Mouse (Mus musculus) kidney, adult 2 months (tissue): Measurements from ENCODE around the gene Col27a1. TPM values are rescaled to one million over a fixed set of nuclear protein-coding genes. Genes with fewer than 3 reads are reported as not detected.
A peak's percentile ranks its signal among the peaks of the same experiment; 100 is the strongest.

Experiments
- DNase-seq: peaks from one replicate; pipeline ENCODE4 v3.0.0; 2021
- H3K27ac ChIP-seq: fragments of 200-500 bp; 2 replicates; pipeline ENCODE4 v1.5.1; 2012; ENCODE audit warnings: low read depth, low read length, control low read depth, inconsistent platforms; ENCODE audit not compliant: insufficient read depth
- H3K27me3 ChIP-seq: fragments of 200-500 bp; replicated peaks from 2 replicates; pipeline ENCODE4 v1.6.1; 2012; ENCODE audit warnings: mild to moderate bottlenecking, moderate library complexity, low read length, inconsistent platforms; ENCODE audit not compliant: control insufficient read depth, insufficient read depth
- H3K36me3 ChIP-seq: fragments of 200-500 bp; 2 replicates; pipeline ENCODE4 v1.6.1; 2012; ENCODE audit warnings: mild to moderate bottlenecking, moderate library complexity, low read length, inconsistent platforms; ENCODE audit not compliant: control insufficient read depth, insufficient read depth
- H3K4me1 ChIP-seq: fragments of 200-500 bp; 2 replicates; pipeline ENCODE4 v1.6.1; 2011; ENCODE audit warnings: low read length; ENCODE audit not compliant: control insufficient read depth, insufficient read depth
- H3K4me3 ChIP-seq: fragments of 200-500 bp; 2 replicates; pipeline ENCODE4 v1.5.1; 2011; ENCODE audit warnings: mild to moderate bottlenecking, low read depth, low read length, control low read depth; ENCODE audit not compliant: insufficient read depth
- CTCF ChIP-seq: fragments of 200-500 bp; conservative IDR thresholded peaks from 2 replicates; pipeline ENCODE4 v1.5.1; 2011; ENCODE audit warnings: low read depth, mild to moderate bottlenecking, control low read depth, low read length, moderate library complexity, mixed read lengths; ENCODE audit not compliant: insufficient read depth, insufficient read length
- POLR2A ChIP-seq: fragments of 200-500 bp; IDR thresholded peaks from one replicate; pipeline ENCODE4 v1.6.1; 2011; ENCODE audit warnings: low read depth, low read length, control low read depth
- WGBS: fragments of 180-500 bp; shearing (Covaris S2); methylation state at CpG from one replicate; pipeline ENCODE4 v1.1.7; 2018; 5-methylcytosine and 5-hydroxymethylcytosine counted together
- polyA plus RNA-seq: library from polyadenylated mRNA; depleted of rRNA; stranded (reverse); fragments of >200 nt; gene quantifications from 2 replicates; pipeline ENCODE4 v1.2.3, GENCODE M21; 2012

The Col27a1 gene
- polyA plus RNA-seq, 1 experiment: 23.1 TPM

GRCm38 (mm10) chr4:63225373-63225772, 11.6 kb downstream of the Col27a1 start:
- H3K27ac ChIP-seq: no peak overlapping the region
- DNase-seq: peak; percentile 25

GRCm38 (mm10) chr4:63226164-63226882, 12.5 kb downstream of the Col27a1 start:
- no peaks in the 10 kb centered on the region for H3K36me3 ChIP-seq
- peak; percentile 79 for DNase-seq
- TF ChIP-seq POLR2A (no peak), CTCF (no peak)
- H3K27ac ChIP-seq: peak overlapping the region; percentile 36; the same call in 1 of the 2 replicates
- peaks cover 43% of the 10 kb centered on the region for H3K4me1 ChIP-seq
- 39% methylated on average over 8 of the region's 8 CpGs for WGBS
- H3K4me3 ChIP-seq: no peak overlapping the region
- H3K27me3 ChIP-seq: no peaks in the 10 kb centered on the region

More at GRCm38 (mm10) chr4:63225373-63225772, 11.6 kb downstream of the Col27a1 start:
- peaks cover 42% of the 10 kb centered on the region for H3K4me1 ChIP-seq
- H3K27me3 ChIP-seq: no peaks in the 10 kb centered on the region
- no peak overlapping the region for H3K4me3 ChIP-seq
- 68% methylated on average over 10 of the region's 10 CpGs for WGBS
- TF ChIP-seq POLR2A (no peak), CTCF (no peak)
- H3K36me3 ChIP-seq: no peaks in the 10 kb centered on the region

- Histone ChIP-seq H3K36me3 (no peaks in the 10 kb centered on the region), H3K4me3 (no peak overlapping the region), H3K4me1 (peaks cover 45% of the 10 kb centered on the region), H3K27me3 (no peaks in the 10 kb centered on the region), H3K27ac (peak overlapping the region; percentile 34; the same call in 1 of the 2 replicates)
- TF ChIP-seq CTCF: no peak
- no peak for TF ChIP-seq POLR2A
- peak; percentile 78 for DNase-seq
- 45% methylated on average over 6 of the region's 6 CpGs for WGBS
These were observed 13.1 kb downstream of the Col27a1 start for GRCm38 (mm10) chr4:63226883-63227235.

GRCm38 (mm10) chr4:63228943-63229342, 15.1 kb downstream of the Col27a1 start:
- Histone ChIP-seq H3K27me3 (no peaks in the 10 kb centered on the region), H3K4me1 (peaks cover 59% of the 10 kb centered on the region), H3K27ac (peak overlapping the region; percentile 7; the same call in 1 of the 2 replicates), H3K4me3 (no peak overlapping the region), H3K36me3 (no peaks in the 10 kb centered on the region)
- DNase-seq: no peak
- 56% methylated on average over 5 of the region's 5 CpGs for WGBS
- no peak for TF ChIP-seq CTCF
- TF ChIP-seq POLR2A: no peak

DNA sequence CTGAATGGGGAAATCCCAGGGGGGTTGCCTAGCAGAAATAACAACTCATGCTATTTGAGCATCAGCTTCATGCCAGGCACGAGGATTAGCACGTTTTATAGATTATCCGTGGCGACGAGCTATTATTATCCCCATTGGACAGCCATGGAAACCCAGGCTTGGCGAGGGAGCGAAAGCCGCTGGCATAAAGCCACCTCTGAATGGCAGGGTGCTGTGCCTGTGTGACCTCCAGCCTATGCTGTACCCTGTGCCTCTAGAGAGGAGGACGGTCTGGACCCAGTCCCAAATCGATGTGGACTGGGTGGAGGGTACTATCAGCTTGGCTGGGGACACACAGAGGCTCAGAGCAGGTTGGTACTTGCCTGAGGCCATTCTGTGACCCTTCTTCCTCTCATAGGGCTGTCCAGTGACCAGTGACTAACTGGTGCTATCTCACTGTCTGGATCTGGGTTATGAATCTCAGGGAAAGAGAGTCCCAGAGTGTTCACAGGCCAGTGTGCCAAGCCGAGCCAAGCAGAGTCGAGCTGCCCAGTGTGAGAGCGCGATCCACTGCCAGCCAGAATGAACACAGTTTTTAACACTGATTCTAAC, 16.3 kb downstream of the Col27a1 start:
- H3K27me3 ChIP-seq: no peaks in the 10 kb centered on the region
- no peaks in the 10 kb centered on the region for H3K36me3 ChIP-seq
- peaks cover 70% of the 10 kb centered on the region for H3K4me1 ChIP-seq
- no peak for TF ChIP-seq CTCF
- no peak for TF ChIP-seq POLR2A
- no peak overlapping the region for H3K4me3 ChIP-seq
- WGBS: 64% methylated on average over 14 of the region's 14 CpGs
- no peak for DNase-seq
- peak overlapping the region; percentile 6 for H3K27ac ChIP-seq

GRCm38 (mm10) chr4:63231121-63231520, 17.3 kb downstream of the Col27a1 start:
- WGBS: 36% methylated on average over 1 of the region's 1 CpGs
- Histone ChIP-seq H3K27ac (peak overlapping the region; percentile 96), H3K4me3 (no peak overlapping the region), H3K36me3 (no peaks in the 10 kb centered on the region), H3K27me3 (no peaks in the 10 kb centered on the region), H3K4me1 (peaks cover 75% of the 10 kb centered on the region)
- DNase-seq: peak; percentile 87
- TF ChIP-seq POLR2A (no peak), CTCF (no peak)

DNA sequence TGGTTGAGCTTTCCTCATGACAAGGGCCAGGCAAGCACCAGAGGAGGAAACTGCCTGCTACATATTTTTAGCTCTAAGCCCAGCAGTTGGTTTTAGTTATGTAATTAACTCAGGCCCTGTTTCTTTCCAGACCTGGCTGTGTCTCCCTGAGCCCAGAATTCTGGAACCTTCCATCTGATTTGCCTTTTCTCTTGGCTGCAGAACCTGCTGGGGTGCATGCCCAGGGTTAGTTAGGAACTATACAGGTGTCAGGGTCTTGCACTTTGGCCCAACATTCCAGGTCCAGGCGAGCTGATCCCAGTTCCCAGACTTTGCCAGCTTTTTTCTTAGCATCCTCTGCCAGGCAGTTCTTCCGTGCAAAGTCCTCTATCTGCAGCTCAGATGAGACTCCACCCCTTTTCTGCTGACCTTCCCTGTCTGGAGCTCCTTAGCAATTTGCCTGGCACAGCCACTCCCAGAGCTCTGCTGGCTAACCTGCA, 18.8 kb downstream of the Col27a1 start:
- peak overlapping the region; percentile 96 for H3K27ac ChIP-seq
- H3K4me3 ChIP-seq: no peak overlapping the region
- no peaks in the 10 kb centered on the region for H3K36me3 ChIP-seq
- TF ChIP-seq POLR2A (no peak), CTCF (no peak)
- WGBS: 23% methylated on average over 2 of the region's 2 CpGs
- H3K4me1 ChIP-seq: peaks cover 73% of the 10 kb centered on the region
- peak; percentile 96 for DNase-seq
- H3K27me3 ChIP-seq: no peaks in the 10 kb centered on the region
